Mouse (Mus musculus) hindbrain, embryonic 14.5 days (tissue): ENCODE results near the gene Crybg2. TPM values are rescaled to one million over a fixed set of nuclear protein-coding genes. Genes with fewer than 3 reads are reported as not detected.

Source experiments
- ATAC-seq: fragments of 200-750 bp; cut with Nextera tagmentation; 2 replicates; pipeline ENCODE4 v1.8.0; 2017; ENCODE audit warnings: moderate number of reproducible peaks, mild to moderate bottlenecking, moderate TSS enrichment, moderate library complexity; ENCODE audit not compliant: low FRiP score
- DNase-seq: peaks from one replicate; pipeline ENCODE4 v3.0.0-alpha.2; 2015; ENCODE audit warnings: low spot score
- H3K27ac ChIP-seq: fragments of 300-500 bp; sonication (generic); 2 replicates; pipeline ENCODE4 v1.5.1; 2014; ENCODE audit warnings: mild to moderate bottlenecking, moderate library complexity
- H3K27me3 ChIP-seq: fragments of 300-500 bp; sonication (generic); 2 replicates; pipeline ENCODE4 v1.6.1; 2014; ENCODE audit warnings: mild to moderate bottlenecking, low read length, mixed read lengths; ENCODE audit not compliant: control insufficient read depth, insufficient read depth
- H3K36me3 ChIP-seq: fragments of 300-500 bp; sonication (generic); replicated peaks from 2 replicates; pipeline ENCODE4 v1.6.1; 2014; ENCODE audit not compliant: control insufficient read depth, insufficient read depth
- H3K4me1 ChIP-seq: fragments of 300-500 bp; sonication (generic); replicated peaks from 2 replicates; pipeline ENCODE4 v1.6.1; 2014; ENCODE audit warnings: antibody characterized with exemption, low read length, mixed read lengths; ENCODE audit not compliant: control insufficient read depth, insufficient read depth
- H3K4me2 ChIP-seq: fragments of 300-500 bp; sonication (generic); replicated peaks from 2 replicates; pipeline ENCODE4 v1.6.1; 2014; ENCODE audit warnings: mild to moderate bottlenecking, moderate library complexity
- H3K4me3 ChIP-seq: fragments of 300-500 bp; sonication (generic); replicated peaks from 2 replicates; pipeline ENCODE4 v1.5.1; 2014; ENCODE audit warnings: mild to moderate bottlenecking, low read length
- H3K9ac ChIP-seq: fragments of 300-500 bp; sonication (generic); 2 replicates; pipeline ENCODE4 v1.6.1; 2014
- H3K9me3 ChIP-seq: fragments of 300-500 bp; sonication (generic); 2 replicates; pipeline ENCODE4 v1.6.1; 2016; ENCODE audit warnings: low read length; ENCODE audit not compliant: control insufficient read depth
- WGBS: fragments of 180-500 bp; shearing (Covaris S2); extraction: QIAGEN DNeasy Blood & Tissue Kit; methylation state at CpG from one replicate; pipeline ENCODE4 v1.1.7; 2014; 5-methylcytosine and 5-hydroxymethylcytosine counted together
- polyA plus RNA-seq: library from polyadenylated mRNA; unstranded; fragments of >200 nt; fragmentation: Nextera tagmentation; extraction: Ambion mirVana; gene quantifications from 2 replicates; pipeline ENCODE4 v1.2.1, GENCODE M21; 2014

Crybg2 gene
- polyA plus RNA-seq, 1 experiment from 2014 or later = 3.0 TPM

DNA sequence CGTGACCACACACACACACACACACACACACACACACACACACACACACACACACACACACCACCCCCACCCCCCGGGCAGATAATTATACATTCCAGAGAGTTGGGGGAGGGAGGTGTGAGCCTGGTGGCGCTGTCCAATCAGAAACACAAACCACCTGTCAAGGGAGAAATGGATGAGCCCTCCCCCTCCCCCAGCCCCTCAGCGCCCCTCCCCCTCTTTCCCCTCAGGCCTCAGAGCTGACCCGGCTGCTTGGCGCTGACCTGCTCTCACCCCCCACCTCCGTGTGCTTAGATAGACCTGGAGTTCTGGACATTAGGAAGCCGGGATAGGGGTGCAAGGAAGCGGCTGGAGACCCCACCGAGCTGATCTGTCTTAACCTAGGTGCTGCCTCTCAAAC, 41.4 kb upstream of the Crybg2 start:
- DNase-seq (no peak), ATAC-seq (no peak)
- Histone ChIP-seq H3K4me3 (peak overlapping the region; percentile 14; the same call in 1 of the 2 replicates), H3K27me3 (peaks cover 19% of the 10 kb centered on the region), H3K36me3 (no peaks in the 10 kb centered on the region), H3K9me3 (no peaks in the 10 kb centered on the region), H3K27ac (0 out of 2 replicates have a peak overlapping the region, but pooled peaks have one; percentile 18), H3K4me1 (peaks cover 23% of the 10 kb centered on the region), H3K9ac (peak overlapping the region; percentile 5; the same call in 1 of the 2 replicates), H3K4me2 (peak overlapping the region; percentile 63)
- WGBS = 0% methylated on average over 9 of the region's 10 CpGs

DNA sequence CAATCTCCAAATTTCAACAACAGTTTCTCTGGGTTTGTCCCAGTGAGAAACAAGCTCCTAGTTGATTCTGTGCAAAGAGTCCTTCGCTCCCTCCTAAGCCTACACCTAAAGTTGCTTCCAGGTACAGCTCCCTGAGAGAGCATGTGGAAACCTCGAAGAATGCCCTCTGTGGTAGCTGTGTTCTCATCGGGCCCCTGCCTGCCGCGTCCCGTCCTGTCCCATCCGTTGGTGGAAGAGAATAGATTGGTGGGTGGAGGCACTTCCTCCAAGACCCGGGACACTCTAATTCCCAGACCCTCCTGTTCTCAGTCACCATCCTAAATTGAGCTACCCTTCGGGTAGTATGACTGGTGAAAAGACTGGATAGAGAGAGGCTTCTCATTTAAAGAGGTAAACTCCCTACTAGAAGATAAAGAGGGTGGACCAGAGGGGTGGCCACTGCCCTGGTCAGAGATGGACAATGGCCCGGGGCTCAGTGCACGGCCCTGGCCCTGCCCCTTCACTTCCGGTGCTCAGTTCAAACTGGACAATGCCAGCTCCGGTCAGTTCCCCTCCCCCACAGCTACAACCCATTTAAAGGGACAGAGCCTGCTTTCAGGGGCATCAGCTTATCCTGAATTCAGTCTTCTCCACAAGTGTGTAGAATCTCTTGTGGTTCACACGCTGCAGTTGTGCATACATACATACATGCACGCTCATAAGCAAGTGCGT, 40.8 kb upstream of the Crybg2 start:
- Histone ChIP-seq H3K4me1 (peaks cover 23% of the 10 kb centered on the region), H3K4me2 (peak overlapping the region; percentile 63), H3K27me3 (peaks cover 19% of the 10 kb centered on the region), H3K36me3 (no peaks in the 10 kb centered on the region), H3K9me3 (no peaks in the 10 kb centered on the region), H3K27ac (peak overlapping the region; percentile 18), H3K4me3 (peak overlapping the region; percentile 14), H3K9ac (peak overlapping the region; percentile 5; the same call in 1 of the 2 replicates)
- ATAC-seq (0 out of 2 replicates have a peak, but pooled peaks have one; percentile 24), DNase-seq (peak; percentile 59)
- WGBS = 2% methylated on average over 16 of the region's 16 CpGs

GRCm38 (mm10) chr4:134020621-134021020, 40.0 kb upstream of the Crybg2 start:
- Histone ChIP-seq H3K9me3 (no peaks in the 10 kb centered on the region), H3K27me3 (peaks cover 19% of the 10 kb centered on the region), H3K9ac (no peak overlapping the region), H3K4me3 (no peak overlapping the region), H3K4me2 (peak overlapping the region; percentile 63), H3K4me1 (peaks cover 23% of the 10 kb centered on the region), H3K27ac (no peak overlapping the region), H3K36me3 (no peaks in the 10 kb centered on the region)
- DNase-seq (peak; percentile 70), ATAC-seq (no peak)
- WGBS = 6% methylated on average over 11 of the region's 11 CpGs

- Histone ChIP-seq H3K27me3 (no peaks in the 10 kb centered on the region), H3K9ac (no peak overlapping the region), H3K36me3 (no peaks in the 10 kb centered on the region), H3K4me2 (no peak overlapping the region), H3K27ac (no peak overlapping the region), H3K9me3 (no peaks in the 10 kb centered on the region), H3K4me1 (no peaks in the 10 kb centered on the region), H3K4me3 (no peak overlapping the region)
- 16% methylated on average over 9 of the region's 9 CpGs for WGBS
- no peak for ATAC-seq
- DNase-seq = no peak
Observed at GRCm38 (mm10) chr4:134025802-134026201, 34.8 kb upstream of the Crybg2 start.

- ATAC-seq = 0 out of 2 replicates have a peak, but pooled peaks have one; percentile 17
Observed at GRCm38 (mm10) chr4:134035953-134036352, 24.7 kb upstream of the Crybg2 start.

DNA sequence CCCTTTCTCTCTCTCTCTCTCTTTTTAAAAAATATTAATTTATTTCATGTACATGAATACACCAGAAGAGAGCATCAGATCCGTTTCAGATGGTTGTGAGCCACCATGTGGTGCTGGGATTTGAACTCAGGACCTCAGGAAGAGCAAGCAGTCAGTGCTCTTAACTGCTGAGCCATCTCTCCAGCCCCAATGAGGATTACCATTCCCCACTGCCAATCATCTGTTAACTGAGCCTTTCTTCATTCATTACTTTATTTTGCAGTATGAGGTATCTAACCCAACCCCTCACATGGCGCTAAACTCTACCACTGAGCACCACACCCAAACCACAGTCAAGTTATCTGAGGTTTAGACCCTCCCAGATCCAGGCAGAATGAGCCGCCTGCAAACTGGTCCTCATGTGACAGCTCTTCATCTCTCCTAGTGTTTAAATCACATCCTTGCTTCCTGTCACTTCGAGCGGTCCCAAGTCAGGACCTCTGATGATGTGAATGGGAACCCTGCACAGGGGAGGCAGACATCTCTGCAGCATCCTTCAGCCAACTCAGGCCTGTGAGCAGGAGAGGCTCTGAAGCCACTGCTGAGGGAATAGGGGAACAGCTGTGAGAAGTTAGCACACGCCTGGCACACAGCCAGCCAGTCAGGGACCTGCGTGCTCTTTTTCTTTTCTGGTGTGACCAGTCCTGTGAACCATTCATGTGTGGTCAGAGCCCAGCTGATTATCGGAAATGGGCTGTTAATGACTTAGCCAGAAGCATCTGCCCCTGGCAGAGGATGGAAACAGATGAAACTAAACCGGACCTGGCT, 19.1 kb upstream of the Crybg2 start:
- Histone ChIP-seq H3K4me1 (no peaks in the 10 kb centered on the region), H3K27me3 (no peaks in the 10 kb centered on the region), H3K9me3 (no peaks in the 10 kb centered on the region), H3K27ac (no peak overlapping the region), H3K4me3 (no peak overlapping the region), H3K4me2 (no peak overlapping the region), H3K36me3 (no peaks in the 10 kb centered on the region), H3K9ac (no peak overlapping the region)
- WGBS = 56% methylated on average over 9 of the region's 9 CpGs
- DNase-seq (peak; percentile 50), ATAC-seq (no peak)

More at GRCm38 (mm10) chr4:134035953-134036352, 24.7 kb upstream of the Crybg2 start:
- no peak overlapping the region for H3K9ac ChIP-seq
- no peaks in the 10 kb centered on the region for H3K27me3 ChIP-seq
- no peaks in the 10 kb centered on the region for H3K4me1 ChIP-seq
- 4% methylated on average over 16 of the region's 16 CpGs for WGBS
- no peak overlapping the region for H3K4me3 ChIP-seq
- peak; percentile 86 for DNase-seq
- no peaks in the 10 kb centered on the region for H3K9me3 ChIP-seq
- H3K27ac ChIP-seq = no peak overlapping the region
- H3K36me3 ChIP-seq = no peaks in the 10 kb centered on the region
- H3K4me2 ChIP-seq = peak overlapping the region; percentile 21; the same call in 1 of the 2 replicates

- Histone ChIP-seq H3K9ac (no peak overlapping the region), H3K4me2 (no peak overlapping the region), H3K9me3 (no peaks in the 10 kb centered on the region), H3K27me3 (no peaks in the 10 kb centered on the region), H3K4me1 (no peaks in the 10 kb centered on the region), H3K4me3 (no peak overlapping the region), H3K27ac (no peak overlapping the region), H3K36me3 (no peaks in the 10 kb centered on the region)
- 65% methylated on average over 2 of the region's 2 CpGs for WGBS
- no peak for DNase-seq
- ATAC-seq = no peak
Observed at GRCm38 (mm10) chr4:134043041-134043440, 17.6 kb upstream of the Crybg2 start.

DNA sequence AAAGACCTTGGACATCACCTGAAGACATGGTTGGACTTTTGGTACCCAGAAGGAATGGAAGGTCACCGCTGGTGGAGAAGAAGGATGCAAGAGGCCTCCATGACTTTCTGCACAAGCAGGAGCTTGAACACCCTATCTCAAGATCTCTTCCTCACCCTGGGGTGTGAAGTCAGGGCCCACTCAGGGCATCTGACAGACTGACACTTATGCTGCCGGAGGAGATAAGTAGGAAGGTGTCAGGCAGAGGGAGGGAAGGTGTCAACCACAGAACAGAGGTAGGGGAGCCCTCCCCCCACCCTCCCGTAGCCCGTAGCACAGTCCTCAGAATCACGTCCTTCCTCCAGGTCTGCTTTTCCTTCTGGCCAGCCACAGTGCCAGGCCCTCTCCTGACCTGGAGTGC, 13.0 kb upstream of the Crybg2 start:
- Histone ChIP-seq H3K36me3 (no peaks in the 10 kb centered on the region), H3K27ac (no peak overlapping the region), H3K4me1 (no peaks in the 10 kb centered on the region), H3K4me3 (no peak overlapping the region), H3K9me3 (no peaks in the 10 kb centered on the region), H3K4me2 (no peak overlapping the region), H3K9ac (no peak overlapping the region), H3K27me3 (no peaks in the 10 kb centered on the region)
- WGBS = 91% methylated on average over 5 of the region's 5 CpGs
- no peak for DNase-seq
- no peak for ATAC-seq

DNA sequence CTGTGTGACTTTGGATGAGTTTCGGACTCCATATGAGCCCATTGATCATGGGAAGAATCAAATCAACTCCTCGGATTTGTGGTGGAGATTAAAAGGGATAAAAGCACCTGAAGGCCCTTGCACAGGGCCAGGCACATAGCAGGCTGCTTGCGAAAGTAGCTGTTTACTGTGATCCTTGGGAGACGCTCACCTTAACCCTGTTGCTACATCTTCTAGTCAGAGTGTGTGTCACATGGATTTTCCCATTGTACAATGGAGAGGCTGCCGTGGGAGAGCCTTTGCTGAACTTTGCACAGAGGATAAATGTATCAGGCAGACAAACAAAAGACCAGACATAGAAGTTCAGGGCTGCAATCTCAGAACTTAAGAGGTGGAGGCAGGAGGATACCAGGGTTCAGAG, 8.7 kb upstream of the Crybg2 start:
- Histone ChIP-seq H3K4me3 (no peak overlapping the region), H3K4me1 (no peaks in the 10 kb centered on the region), H3K9me3 (no peaks in the 10 kb centered on the region), H3K27me3 (no peaks in the 10 kb centered on the region), H3K4me2 (no peak overlapping the region), H3K36me3 (no peaks in the 10 kb centered on the region), H3K9ac (no peak overlapping the region), H3K27ac (no peak overlapping the region)
- ATAC-seq = no peak
- 88% methylated on average over 5 of the region's 5 CpGs for WGBS
- DNase-seq = no peak
